Mouse (Mus musculus) gastrocnemius, adult 2 months (tissue): ENCODE results near the gene Gm20219. TPM values are rescaled to one million over a fixed set of nuclear protein-coding genes. Genes with fewer than 3 reads are reported as not detected.
"Not testable (repeated sequence)": the region's sequence is repeated elsewhere in the genome, so short reads cannot be mapped to it uniquely, and the experiment has no call there.

Experiments used
- DNase-seq: peaks from one replicate; pipeline ENCODE4 v3.0.0; 2022
- H3K27ac ChIP-seq: fragments of 200-600 bp; 2 replicates; pipeline ENCODE4 v1.8.1; 2022; ENCODE audit warnings: mild to moderate bottlenecking
- H3K4me3 ChIP-seq: fragments of 200-600 bp; 2 replicates; pipeline ENCODE4 v1.8.1; 2022; ENCODE audit warnings: mild to moderate bottlenecking, moderate library complexity
- CTCF ChIP-seq: fragments of 200-600 bp; IDR thresholded peaks from 2 replicates; pipeline ENCODE4 v1.8.1; 2022; ENCODE audit warnings: antibody characterized with exemption, mild to moderate bottlenecking, moderate library complexity
- intact Hi-C: fragments of 180-260 bp; cut with DNase I; formaldehyde crosslinking; loops from one replicate; pipeline ENCODE4 v1.15.1; 2025
- total RNA-seq, 2 experiments: library from RNA; stranded (reverse); gene quantifications; 2 replicates each; pipeline ENCODE4 v1.2.3; 2021

Gene Gm20219
- total RNA-seq, 2 experiments from 2014 or later = 0.89 to 1.1 TPM

DNA sequence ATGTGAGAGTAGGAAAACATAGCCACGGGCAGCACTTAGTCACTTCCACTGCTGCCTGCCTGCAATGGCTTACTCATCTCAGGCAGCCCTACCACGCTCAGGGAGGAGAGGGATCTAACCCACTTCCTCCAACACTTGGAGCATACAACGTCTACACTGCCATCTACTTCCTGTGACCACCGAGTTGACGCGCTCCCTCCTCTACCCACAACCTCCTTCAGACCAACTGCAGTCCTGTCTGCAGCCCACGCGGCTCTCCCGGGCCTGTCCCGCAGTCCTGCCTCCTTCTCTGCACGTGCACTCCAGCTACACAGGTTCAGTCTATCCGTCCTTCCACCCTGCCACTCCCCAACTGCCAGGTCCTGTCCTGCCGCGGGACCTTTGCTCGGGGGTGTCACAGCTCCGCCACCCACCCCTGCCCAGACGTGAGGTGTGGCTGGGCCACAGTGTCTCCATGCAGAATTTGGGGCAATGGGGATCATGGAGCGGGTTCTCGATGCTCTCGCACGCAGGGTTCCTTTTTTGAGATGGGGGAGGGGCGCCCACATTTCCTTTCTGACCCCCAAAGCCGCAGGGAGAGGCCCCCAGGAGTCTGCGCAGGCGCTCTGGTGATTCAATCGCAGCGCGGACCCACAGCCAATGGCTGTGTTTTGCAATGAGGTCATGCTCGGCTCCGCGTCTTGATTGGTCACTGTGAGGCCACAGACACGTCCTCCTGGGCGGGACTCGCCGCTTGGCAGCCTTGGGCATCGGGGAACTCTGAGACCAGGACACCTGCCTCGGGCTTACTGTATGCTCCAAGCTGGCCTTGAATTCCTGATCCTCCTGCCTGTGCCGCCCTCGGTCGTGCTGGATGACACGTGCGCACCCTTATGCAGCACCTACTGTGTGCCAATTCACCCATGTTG lies 46.8 kb downstream of the Gm20219 start:
- Histone ChIP-seq H3K27ac (peak overlapping the region; percentile 90), H3K4me3 (peak overlapping the region; percentile 91)
- intact Hi-C loops = no loop called here
- TF ChIP-seq CTCF = no peak
- peak; percentile 96 for DNase-seq

DNA sequence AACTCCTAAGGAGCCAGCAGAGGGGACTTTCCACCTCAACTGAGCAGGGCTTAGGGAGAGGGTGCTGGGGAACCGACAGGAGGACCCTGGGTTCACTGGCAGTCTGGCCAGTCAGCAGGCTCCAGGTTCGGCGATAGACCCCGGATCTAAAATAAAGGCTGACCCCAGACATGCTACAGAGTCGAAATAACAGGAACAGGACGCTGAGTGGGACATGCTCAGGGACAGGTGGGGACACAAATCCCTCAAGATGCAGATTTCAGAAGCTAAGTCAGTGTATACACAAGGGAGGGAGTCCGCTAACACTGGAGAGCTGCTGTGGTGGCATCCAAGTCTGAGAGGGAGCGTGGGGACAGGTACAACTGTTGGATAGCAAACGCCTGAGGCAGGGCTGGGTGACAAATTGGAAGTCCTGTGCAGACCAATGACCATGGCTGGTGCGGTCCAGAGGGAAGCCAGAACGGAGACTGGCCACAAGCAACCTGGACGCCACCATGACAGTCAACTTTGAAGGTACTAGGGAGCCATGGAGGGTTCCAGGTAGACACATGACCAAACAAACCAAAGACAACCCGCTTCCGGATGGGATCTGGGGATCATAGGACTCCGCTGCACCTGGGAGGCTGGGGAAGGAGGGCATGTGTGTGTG lies 47.6 kb downstream of the Gm20219 start:
- intact Hi-C loops = no loop called here
- no peak for DNase-seq
- Histone ChIP-seq H3K4me3 (peak overlapping the region; percentile 91), H3K27ac (no peak overlapping the region)
- no peak for TF ChIP-seq CTCF

DNA sequence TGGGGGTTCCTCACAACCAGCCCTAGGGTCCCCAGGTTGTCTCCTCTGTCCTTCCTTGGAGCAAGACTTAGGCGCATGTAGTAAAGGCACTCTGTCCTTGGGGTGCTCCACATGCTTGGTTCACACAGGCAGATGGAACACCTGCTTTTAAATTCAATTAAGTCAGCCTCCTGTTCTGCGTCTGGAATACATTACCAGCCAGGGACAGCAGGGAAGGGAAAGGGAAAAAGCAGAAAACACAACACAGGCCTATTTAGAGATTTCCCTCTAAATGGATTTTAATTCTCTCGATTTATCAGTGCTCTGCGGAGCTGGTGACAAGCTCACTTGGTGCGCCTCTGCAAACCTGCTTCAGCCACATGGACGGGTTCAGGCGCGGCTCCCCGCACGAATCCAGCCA lies 48.8 kb downstream of the Gm20219 start:
- no peak for TF ChIP-seq CTCF
- intact Hi-C loops = no loop called here
- no peak overlapping the region for H3K27ac ChIP-seq
- no peak overlapping the region for H3K4me3 ChIP-seq
- no peak for DNase-seq

DNA sequence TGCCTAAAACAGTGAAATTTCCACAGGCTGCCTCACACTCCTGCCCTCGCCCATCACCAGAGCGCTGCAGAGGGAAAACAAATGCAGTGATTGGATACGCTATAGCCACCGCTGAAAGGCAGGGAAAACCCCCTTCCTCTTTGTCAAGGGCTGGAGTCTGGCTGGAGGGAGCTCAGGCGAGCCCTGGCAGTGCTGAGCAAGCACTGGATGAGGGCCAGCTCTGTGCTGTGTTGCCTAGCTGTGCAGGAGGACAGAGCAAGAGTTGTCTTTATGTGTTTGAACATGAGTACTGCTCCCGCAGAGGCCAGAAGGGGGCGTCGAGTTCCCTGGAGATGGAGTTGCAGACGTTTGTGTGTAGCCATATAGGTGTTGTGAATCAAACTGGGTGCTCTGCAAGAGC lies 51.7 kb downstream of the Gm20219 start:
- TF ChIP-seq CTCF = no peak
- H3K4me3 ChIP-seq = no peak overlapping the region
- peak; percentile 64 for DNase-seq
- H3K27ac ChIP-seq = no peak overlapping the region
- intact Hi-C loops = no loop called here

DNA sequence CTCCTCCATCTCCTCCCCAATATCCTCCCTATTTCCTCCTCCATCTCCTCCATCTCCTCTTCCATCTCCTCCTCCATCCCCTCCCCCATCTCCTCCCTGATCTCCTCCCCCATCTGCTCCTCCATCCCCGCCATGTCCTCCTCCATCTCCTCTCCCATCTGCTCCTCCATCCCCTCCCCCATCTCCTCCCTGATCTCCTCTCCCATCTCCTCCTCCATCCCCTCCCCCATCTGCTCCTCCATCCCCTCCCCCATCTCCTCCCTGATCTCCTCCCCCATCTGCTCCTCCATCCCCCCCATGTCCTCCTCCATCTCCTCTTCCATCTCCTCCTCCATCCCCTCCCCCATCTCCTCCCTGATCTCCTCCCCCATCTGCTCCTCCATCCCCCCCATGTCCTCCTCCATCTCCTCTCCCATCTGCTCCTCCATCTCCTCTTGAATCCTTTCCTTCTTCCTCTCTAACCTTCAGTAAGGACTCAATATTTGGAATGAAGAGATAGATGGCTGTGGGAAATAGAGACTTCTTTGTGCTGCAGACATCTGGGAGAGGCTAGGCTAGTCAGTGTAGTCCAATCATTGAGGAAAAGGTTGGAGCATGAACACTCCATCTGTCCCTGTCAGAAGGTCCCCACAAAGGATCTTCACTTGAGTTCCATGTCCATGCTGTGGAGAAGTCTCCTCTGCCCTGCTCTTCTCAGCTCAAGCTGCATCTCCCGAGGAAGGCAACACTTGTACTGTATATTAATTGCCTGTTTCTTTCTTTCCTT lies 52.4 kb downstream of the Gm20219 start:
- intact Hi-C loops, H3K4me3 ChIP-seq, H3K27ac ChIP-seq, DNase-seq: not testable (repeated sequence)

Other genes starting within 250 kb of the Gm20219 start
- gene Kdm4b, start 228.3 kb downstream of the Gm20219 start, total RNA-seq = 10 to 100 TPM; 25.6 to 27.3 TPM
- gene Ptprs, start 77.9 kb downstream of the Gm20219 start, total RNA-seq = 10 to 100 TPM; 29.6 to 43.1 TPM
- not detected for gene Znrf4, start 42.0 kb downstream of the Gm20219 start, total RNA-seq
- gene Safb2, start 30.2 kb upstream of the Gm20219 start, total RNA-seq = 10 to 100 TPM; 38.5 to 41.1 TPM
- gene Safb, start 30.4 kb upstream of the Gm20219 start, total RNA-seq = 10 to 100 TPM; 43.0 to 46.7 TPM
- 100 to 1,000 TPM; 107 to 167 TPM for gene 2410015M20Rik, start 55.4 kb upstream of the Gm20219 start, total RNA-seq
- gene Rpl36, start 59.0 kb upstream of the Gm20219 start, total RNA-seq = 100 to 1,000 TPM; 589 to 687 TPM
- gene Lonp1, start 72.5 kb upstream of the Gm20219 start, total RNA-seq = 10 to 100 TPM; 60.4 to 71.8 TPM
- gene Catsperd, start 73.8 kb upstream of the Gm20219 start, total RNA-seq = under 1 TPM in 1 of 2 experiments, not detected in 1; 0.11 TPM
- gene Ranbp3, start 118.9 kb upstream of the Gm20219 start, total RNA-seq = 10 to 100 TPM; 39.2 to 41.3 TPM
- gene Ndufa11, start 163.4 kb upstream of the Gm20219 start, total RNA-seq = 100 to 1,000 TPM; 390 to 523 TPM
- 1 to 10 TPM; 1.7 to 2.6 TPM for gene Vmac, start 163.6 kb upstream of the Gm20219 start, total RNA-seq
- gene Nrtn, start 203.1 kb upstream of the Gm20219 start, total RNA-seq = 1 to 10 TPM; 3.1 to 3.7 TPM
- gene Dus3l, start 210.4 kb upstream of the Gm20219 start, total RNA-seq = 10 to 100 TPM; 16.3 to 17.6 TPM
- gene Prr22, start 215.9 kb upstream of the Gm20219 start, total RNA-seq = under 1 TPM; 0.14 to 0.36 TPM